Mouse (Mus musculus): ENCODE results near the gene Lztfl1. TPM values are rescaled to one million over a fixed set of nuclear protein-coding genes. Genes with fewer than 3 reads are reported as not detected.
"Not testable (repeated sequence)": the region's sequence is repeated elsewhere in the genome, so short reads cannot be mapped to it uniquely, and the experiment has no call there.

Gene Lztfl1
- polyA plus RNA-seq, 1 experiment from 2014 or later = 57.4 TPM

- Histone ChIP-seq H3K27ac (no peak overlapping the region), H3K27me3 (no peaks in the 10 kb centered on the region), H3K4me1 (no peaks in the 10 kb centered on the region), H3K4me2 (no peak overlapping the region), H3K9me3 (no peaks in the 10 kb centered on the region), H3K9ac (no peak overlapping the region), H3K36me3 (replicated peaks) (no peaks in the 10 kb centered on the region), H3K4me3 (replicated peaks) (no peak overlapping the region)
- WGBS = 59% methylated on average over 5 of the region's 5 CpGs
- ATAC-seq (ENCODE audit: low FRiP score) = no peak
These were observed 51.9 kb downstream of the Lztfl1 start for GRCm38 (mm10) chr9:123665645-123666044.

GRCm38 (mm10) chr9:123659986-123660676 is 57.4 kb downstream of the Lztfl1 start:
- H3K27ac ChIP-seq; H3K9me3 ChIP-seq; ATAC-seq (ENCODE audit: low FRiP score); H3K27me3 ChIP-seq; H3K4me2 ChIP-seq; H3K36me3 ChIP-seq (replicated peaks); H3K4me1 ChIP-seq; H3K4me3 ChIP-seq (replicated peaks); H3K9ac ChIP-seq: not testable (repeated sequence)
- 83% methylated on average over 18 of the region's 18 CpGs for WGBS

DNA sequence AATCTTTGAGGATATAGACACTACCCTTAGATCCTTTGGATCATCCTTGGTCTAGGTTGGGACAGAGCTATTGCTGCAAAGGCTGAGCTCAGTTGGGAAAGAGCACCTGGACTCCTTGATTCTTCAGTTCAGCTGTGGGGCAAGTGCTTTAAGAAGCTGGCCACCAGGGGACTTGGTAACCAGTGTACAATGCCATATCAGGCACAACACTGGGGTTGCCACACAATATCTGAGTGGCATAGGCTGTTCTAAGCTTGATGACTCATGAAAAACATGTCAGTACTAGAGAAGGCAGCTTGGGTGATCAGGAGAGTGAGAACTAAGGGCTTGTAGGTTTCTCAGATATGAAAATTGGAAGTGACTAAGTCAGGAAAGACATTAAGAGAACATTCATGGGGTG is 58.5 kb downstream of the Lztfl1 start:
- Histone ChIP-seq H3K9ac (no peak overlapping the region), H3K27me3 (no peaks in the 10 kb centered on the region), H3K27ac (no peak overlapping the region), H3K36me3 (replicated peaks) (no peaks in the 10 kb centered on the region), H3K9me3 (no peaks in the 10 kb centered on the region), H3K4me2 (no peak overlapping the region), H3K4me3 (replicated peaks) (no peak overlapping the region), H3K4me1 (no peaks in the 10 kb centered on the region)
- no peak for ATAC-seq (ENCODE audit: low FRiP score)

DNA sequence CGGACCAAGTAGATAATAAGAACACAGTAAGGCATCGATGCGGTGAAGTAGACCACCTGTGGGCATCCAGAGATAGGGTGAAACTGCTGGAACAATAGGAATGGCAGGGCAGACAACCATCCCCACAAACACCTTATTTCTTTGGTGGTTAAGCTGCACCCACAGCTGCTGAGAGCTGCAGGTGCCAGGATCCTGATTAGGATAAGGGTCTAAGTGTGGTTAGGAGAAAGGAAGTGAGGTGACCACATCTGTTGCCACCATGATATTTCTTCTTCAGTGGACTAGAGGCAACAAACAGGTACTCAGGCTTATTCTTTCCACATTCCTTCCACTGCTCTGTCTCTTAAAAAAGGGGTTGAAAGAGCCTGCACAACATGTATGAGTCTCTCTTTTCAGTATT is 60.0 kb downstream of the Lztfl1 start:
- WGBS = 84% methylated on average over 3 of the region's 3 CpGs

DNA sequence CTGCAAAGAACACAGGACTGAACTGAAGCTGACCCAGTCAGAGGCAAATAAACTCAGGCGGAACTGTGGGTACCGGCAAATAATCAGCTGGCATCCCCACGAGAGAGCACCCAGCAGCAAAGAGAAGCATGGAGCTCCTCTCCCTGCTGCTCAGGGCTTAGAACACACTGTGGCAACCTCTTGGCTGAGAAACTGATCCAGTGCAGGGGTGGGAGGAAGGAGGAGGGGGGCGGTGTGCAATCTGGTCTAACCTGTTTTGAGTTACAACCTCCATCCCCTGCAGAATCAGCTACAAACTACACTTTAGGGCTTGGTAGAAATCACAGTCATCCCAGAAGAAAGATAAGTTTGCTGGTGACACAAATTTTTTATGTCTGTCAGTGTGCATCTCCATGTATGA is 66.1 kb downstream of the Lztfl1 start:
- ATAC-seq (ENCODE audit: low FRiP score) = no peak
- 51% methylated on average over 4 of the region's 4 CpGs for WGBS

More for the DNA sequence above, 60.0 kb downstream of the Lztfl1 start:
- ATAC-seq (ENCODE audit: low FRiP score) = no peak
- Histone ChIP-seq H3K4me2 (no peak overlapping the region), H3K27ac (no peak overlapping the region), H3K9ac (no peak overlapping the region), H3K4me1 (no peaks in the 10 kb centered on the region), H3K9me3 (no peaks in the 10 kb centered on the region), H3K27me3 (no peaks in the 10 kb centered on the region), H3K4me3 (replicated peaks) (no peak overlapping the region), H3K36me3 (replicated peaks) (no peaks in the 10 kb centered on the region)

DNA sequence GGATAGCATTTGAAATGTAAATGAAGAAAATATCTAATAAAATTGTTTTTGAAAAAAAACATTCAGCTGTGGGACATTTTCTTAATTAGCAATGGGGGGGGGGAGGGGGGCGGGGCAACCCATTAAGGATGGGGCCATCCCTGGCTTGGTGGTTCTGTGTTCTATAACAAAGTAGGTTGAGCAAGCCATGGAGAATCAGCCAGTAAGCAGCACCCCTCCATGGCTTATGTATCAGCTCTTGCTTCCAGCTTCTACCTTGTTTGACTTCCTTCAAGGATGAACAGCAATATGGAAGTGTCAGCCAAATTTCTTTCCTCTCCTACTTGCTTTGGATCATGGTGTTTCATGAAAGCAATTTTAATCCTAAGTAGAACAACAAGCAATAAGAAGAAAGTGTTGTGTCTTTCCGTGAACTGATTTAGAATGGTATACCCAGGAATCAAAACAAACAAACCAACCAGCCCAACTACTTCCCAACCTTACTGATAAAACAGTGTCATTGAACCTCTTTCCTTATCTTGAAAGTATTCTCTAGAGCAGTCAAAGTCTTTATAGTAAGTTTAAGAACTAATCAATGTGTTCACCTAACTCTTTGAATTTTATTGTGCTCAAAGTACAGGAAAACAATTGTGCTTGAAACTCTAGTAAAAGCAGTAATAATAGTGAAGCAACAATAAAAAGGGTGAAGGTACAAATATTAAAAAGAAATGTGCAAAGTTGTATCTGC is 67.5 kb downstream of the Lztfl1 start:
- no peak overlapping the region for H3K9ac ChIP-seq
- no peaks in the 10 kb centered on the region for H3K4me1 ChIP-seq
- no peak overlapping the region for H3K4me2 ChIP-seq
- no peaks in the 10 kb centered on the region for H3K36me3 ChIP-seq (replicated peaks)
- no peaks in the 10 kb centered on the region for H3K9me3 ChIP-seq
- 92% methylated on average over 2 of the region's 2 CpGs for WGBS
- no peak for ATAC-seq (ENCODE audit: low FRiP score)
- no peaks in the 10 kb centered on the region for H3K27me3 ChIP-seq
- no peak overlapping the region for H3K27ac ChIP-seq
- H3K4me3 ChIP-seq (replicated peaks) = no peak overlapping the region

More for the DNA sequence above, 66.1 kb downstream of the Lztfl1 start:
- Histone ChIP-seq H3K9me3 (no peaks in the 10 kb centered on the region), H3K27me3 (no peaks in the 10 kb centered on the region), H3K36me3 (replicated peaks) (no peaks in the 10 kb centered on the region), H3K4me2 (no peak overlapping the region), H3K4me3 (replicated peaks) (no peak overlapping the region), H3K9ac (no peak overlapping the region), H3K4me1 (no peaks in the 10 kb centered on the region), H3K27ac (no peak overlapping the region)

Other genes with a start within 250 kb of the Lztfl1 start
- 44.8 and 46.2 TPM in 2 replicates for gene Limd1, start 239.0 kb downstream of the Lztfl1 start, polyA plus RNA-seq (2016; fragmentation: Nextera tagmentation; extraction: Ambion mirVana)
- gene Sacm1l, start 187.9 kb downstream of the Lztfl1 start, polyA plus RNA-seq (2016; fragmentation: Nextera tagmentation; extraction: Ambion mirVana) = 45.3 and 49.2 TPM in 2 replicates
- 0.14 and 0.22 TPM in 2 replicates for gene Slc6a20b, start 85.1 kb downstream of the Lztfl1 start, polyA plus RNA-seq (2016; fragmentation: Nextera tagmentation; extraction: Ambion mirVana)
- gene Ccr9, start 39.3 kb downstream of the Lztfl1 start, polyA plus RNA-seq (2016; fragmentation: Nextera tagmentation; extraction: Ambion mirVana) = 0.06 and 0.10 TPM in 2 replicates
- 0.45 and 0.76 TPM in 2 replicates for gene Slc6a20a, start 38.8 kb downstream of the Lztfl1 start, polyA plus RNA-seq (2016; fragmentation: Nextera tagmentation; extraction: Ambion mirVana)
- gene Cxcr6, start 88.8 kb upstream of the Lztfl1 start, polyA plus RNA-seq (2016; fragmentation: Nextera tagmentation; extraction: Ambion mirVana) = 0.13 and 0.21 TPM in 2 replicates
- 9.9 and 10.5 TPM in 2 replicates for gene Fyco1, start 134.2 kb upstream of the Lztfl1 start, polyA plus RNA-seq (2016; fragmentation: Nextera tagmentation; extraction: Ambion mirVana)
- gene Xcr1, start 144.3 kb upstream of the Lztfl1 start, polyA plus RNA-seq (2016; fragmentation: Nextera tagmentation; extraction: Ambion mirVana) = 0.05 TPM in 1 of 2 replicates, not detected in the other

Measured in forebrain, embryonic 12.5 days (tissue).